Mouse (Mus musculus) v-Abl transformed pro-B cells (cell line): ENCODE measurements around the gene Gm10061.
"Not testable (repeated sequence)": the region's sequence is repeated elsewhere in the genome, so short reads cannot be mapped to it uniquely, and the experiment has no call there.

Source experiments
- in situ Hi-C, 2 experiments: fragments of 400-800 bp; cut with MboI; formaldehyde crosslinking; loops; one replicate each; pipeline ENCODE4 v1.15.1; 2025; ENCODE audit not compliant: unreplicated experiment in 2 of 2

The Gm10061 gene

DNA sequence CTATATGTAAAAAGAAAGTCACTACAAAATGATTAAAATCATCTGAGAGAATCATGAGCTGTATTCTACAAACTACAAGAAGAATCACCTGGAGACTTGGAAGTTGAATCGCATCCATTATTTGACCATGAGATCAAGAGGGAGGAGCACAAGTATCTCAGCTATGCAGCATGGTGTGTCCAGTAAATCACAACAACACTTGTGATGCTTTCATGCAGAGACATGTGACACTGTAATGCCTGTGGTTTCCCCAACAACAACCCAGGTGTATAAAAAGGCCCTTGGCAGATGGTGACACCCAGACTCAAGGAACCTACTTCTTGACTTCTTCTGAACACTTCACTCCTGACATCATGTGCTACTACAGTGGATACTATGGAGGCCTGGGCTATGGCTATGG, at the start of gene Gm10061:
Gm10061 (plus strand) TSS at position 301 of the 400 bp plus-strand sequence.
- in situ Hi-C loops, result no loop called here

DNA sequence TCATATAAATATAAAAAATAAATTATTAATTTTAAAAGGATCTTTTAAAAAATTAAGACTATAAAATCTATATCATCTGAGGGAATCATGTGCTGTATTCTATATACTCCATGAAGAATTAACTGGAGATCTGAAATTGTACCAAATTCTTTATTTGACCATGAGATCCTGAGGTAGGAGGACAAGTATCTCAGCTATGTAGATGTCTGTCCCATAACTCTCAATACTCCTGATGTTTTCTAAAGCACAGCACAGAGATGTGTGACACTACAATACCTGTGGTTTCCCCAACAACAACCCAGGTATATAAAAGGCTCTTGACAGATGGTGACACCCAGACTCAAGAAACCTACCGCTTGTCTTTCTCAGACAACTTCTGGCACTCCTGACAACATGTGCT, 10.3 kb upstream of the Gm10061 start, which contains the start of gene Gm6358:
Gm6358 (plus strand) TSS at position 301 of the 400 bp plus-strand sequence.
- in situ Hi-C loops, result no loop called here

GRCm38 (mm10) chr16:89157652-89158051, 6.8 kb downstream of the Gm10061 start, which contains the start of gene Gm9789:
Gene Gm9789, plus strand, starts transcription at chr16:89157952.
- in situ Hi-C loops, result no loop called here

DNA sequence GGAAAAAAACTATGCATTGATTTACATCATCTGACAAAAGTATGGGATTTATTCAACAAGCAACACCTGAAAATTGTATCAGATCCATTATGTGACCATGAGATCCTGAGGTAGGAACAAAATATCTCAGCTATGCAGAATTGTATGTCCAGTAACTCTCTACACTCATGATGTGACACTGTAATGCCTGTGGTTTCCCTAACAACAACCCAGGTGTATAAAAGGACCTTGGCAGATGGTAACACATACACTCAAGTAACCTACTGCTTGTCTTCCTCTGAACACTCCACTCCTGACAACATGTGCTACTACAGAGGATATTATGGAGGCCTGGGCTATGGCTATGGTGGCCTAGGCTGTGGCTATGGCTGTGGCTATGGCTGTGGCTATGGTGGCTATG, 18.3 kb downstream of the Gm10061 start, which contains the start of gene Gm7735:
Gm7735 (plus strand) TSS at position 301 of the 400 bp plus-strand sequence.
- in situ Hi-C loops, result not testable (repeated sequence)

DNA sequence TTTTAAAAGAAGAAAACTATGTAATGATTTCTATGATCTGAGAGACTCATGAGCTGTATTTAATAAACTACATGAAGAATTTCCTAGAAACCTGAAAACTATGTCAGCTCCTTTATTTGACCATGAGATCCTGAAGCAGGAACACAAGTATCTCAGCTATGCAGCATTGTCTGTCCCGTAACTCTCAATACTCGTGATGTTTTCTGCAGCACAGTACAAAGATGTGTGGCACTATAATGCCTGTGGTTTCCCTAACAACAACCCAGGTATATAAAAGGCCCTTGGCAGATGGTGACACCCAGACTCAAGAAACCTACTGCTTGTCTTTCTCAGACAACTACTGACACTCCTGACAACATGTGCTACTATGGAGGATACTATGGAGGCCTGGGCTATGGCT, 23.5 kb downstream of the Gm10061 start, which contains the start of gene 1110057P08Rik:
1110057P08Rik (plus strand) TSS at position 301 of the 400 bp plus-strand sequence.
- in situ Hi-C loops, result no loop called here

GRCm38 (mm10) chr16:89188621-89189020, 37.7 kb downstream of the Gm10061 start:
- in situ Hi-C loops, result no loop called here
